Mouse (Mus musculus): ENCODE results near the gene Tgfb1. TPM values are rescaled to one million over a fixed set of nuclear protein-coding genes. Genes with fewer than 3 reads are reported as not detected.

Tgfb1 gene
- polyA plus RNA-seq, 1 experiment from 2014 or later, result 1.2 TPM

DNA sequence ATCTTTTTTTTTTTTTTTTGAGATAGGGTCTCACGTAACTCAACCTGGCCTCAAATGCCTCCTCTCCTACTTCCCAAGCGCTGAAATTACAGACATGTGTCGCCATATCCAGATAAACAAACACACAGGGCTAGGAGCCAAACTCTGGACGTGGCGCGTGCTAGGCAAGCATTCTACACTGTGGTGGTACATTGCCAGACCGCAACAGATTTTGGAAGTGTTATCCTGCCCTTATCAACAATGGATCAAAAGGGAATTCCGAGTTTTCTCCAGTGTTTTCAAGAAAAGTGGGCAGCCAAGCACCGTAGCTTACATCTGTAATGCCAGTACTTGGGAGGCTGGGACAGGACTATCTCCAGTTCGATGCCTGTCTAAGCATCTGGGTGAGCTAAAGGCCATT lies 29.0 kb upstream of the Tgfb1 start:
- no peaks in the 10 kb centered on the region for H3K9me3 ChIP-seq
- no peak for ATAC-seq
- H3K27me3 ChIP-seq, result no peaks in the 10 kb centered on the region
- H3K9ac ChIP-seq (replicated peaks), result peak overlapping the region; percentile 66
- peak overlapping the region; percentile 60 for H3K4me3 ChIP-seq (replicated peaks)
- peak overlapping the region; percentile 85 for H3K4me2 ChIP-seq (replicated peaks)
- peaks cover 35% of the 10 kb centered on the region for H3K4me1 ChIP-seq (replicated peaks)
- H3K36me3 ChIP-seq, result peaks cover 3% of the 10 kb centered on the region; the same call in 1 of the 2 replicates
- WGBS, result 42% methylated on average over 10 of the region's 10 CpGs
- H3K27ac ChIP-seq, result no peak overlapping the region

GRCm38 (mm10) chr7:25658657-25659472 lies 27.9 kb upstream of the Tgfb1 start, which contains the start of the genes Bckdha and Exosc5:
Gene Bckdha (minus strand): TSS chr7:25658981.
Gene Exosc5 (plus strand): TSS chr7:25659164.
- peak within 1 kb of the TSS; percentile 36; the same call in 1 of the 2 replicates for H3K27ac ChIP-seq
- H3K9me3 ChIP-seq, result no peaks in the 10 kb centered on the region
- H3K4me3 ChIP-seq (replicated peaks), result peak within 1 kb of the TSS; percentile 60
- peak; percentile 97 for ATAC-seq
- no peaks in the 10 kb centered on the region for H3K27me3 ChIP-seq
- H3K4me1 ChIP-seq (replicated peaks), result peaks cover 35% of the 10 kb centered on the region
- H3K4me2 ChIP-seq (replicated peaks), result peak within 1 kb of the TSS; percentile 85
- peaks cover 7% of the 10 kb centered on the region for H3K36me3 ChIP-seq
- WGBS, result under 1% methylated on average over 50 of the region's 50 CpGs
- peak within 1 kb of the TSS; percentile 67 for H3K9ac ChIP-seq (replicated peaks)

DNA sequence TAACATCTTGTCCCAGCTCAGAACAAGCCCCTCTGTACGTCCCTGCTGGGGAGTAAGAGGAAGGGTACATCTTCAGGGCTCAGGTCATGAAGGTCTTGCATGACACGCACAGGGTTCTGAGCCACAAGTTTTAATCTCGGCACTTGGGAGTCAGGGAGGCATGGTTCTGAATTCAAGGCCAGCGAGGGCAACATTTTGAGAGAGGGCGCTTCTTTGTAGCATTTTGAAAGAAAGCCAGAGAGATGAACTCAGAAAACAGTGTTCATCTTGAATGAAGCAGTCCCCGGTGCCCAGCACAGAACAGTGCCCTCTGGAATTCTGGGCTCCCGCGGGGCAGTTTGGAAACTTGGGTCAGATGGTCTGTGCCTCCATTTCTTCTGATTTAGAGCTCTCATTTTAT lies 20.4 kb upstream of the Tgfb1 start:
- no peak overlapping the region for H3K9ac ChIP-seq (replicated peaks)
- H3K4me3 ChIP-seq (replicated peaks), result no peak overlapping the region
- peaks cover 57% of the 10 kb centered on the region for H3K36me3 ChIP-seq
- no peaks in the 10 kb centered on the region for H3K9me3 ChIP-seq
- no peak overlapping the region for H3K4me2 ChIP-seq (replicated peaks)
- H3K4me1 ChIP-seq (replicated peaks), result no peaks in the 10 kb centered on the region
- H3K27me3 ChIP-seq, result no peaks in the 10 kb centered on the region
- H3K27ac ChIP-seq, result no peak overlapping the region
- 93% methylated on average over 8 of the region's 8 CpGs for WGBS
- no peak for ATAC-seq

DNA sequence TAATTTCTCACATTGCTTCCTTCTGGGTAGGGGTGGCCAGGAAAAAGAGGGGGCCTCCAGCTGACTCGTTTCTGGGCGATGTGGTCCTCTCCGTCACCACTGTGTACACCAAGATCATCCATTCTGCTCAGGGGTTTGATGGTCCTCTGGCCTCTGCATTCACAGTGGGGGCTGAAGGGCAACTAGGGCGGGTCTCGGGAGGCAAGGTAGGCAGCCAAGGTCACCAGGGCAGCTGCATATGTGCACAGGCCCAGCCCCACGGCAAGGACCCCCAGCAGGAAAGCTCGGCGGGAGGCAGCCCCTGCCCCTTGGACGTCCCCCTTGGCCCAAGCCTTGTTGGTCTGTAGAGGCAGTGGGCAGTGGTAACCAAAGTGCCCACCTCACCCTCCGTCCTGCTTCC lies 17.6 kb upstream of the Tgfb1 start:
- H3K27me3 ChIP-seq, result peaks cover 13% of the 10 kb centered on the region
- WGBS, result 89% methylated on average over 10 of the region's 10 CpGs
- no peak overlapping the region for H3K9ac ChIP-seq (replicated peaks)
- H3K27ac ChIP-seq, result no peak overlapping the region
- ATAC-seq, result no peak
- no peaks in the 10 kb centered on the region for H3K9me3 ChIP-seq
- no peak overlapping the region for H3K4me3 ChIP-seq (replicated peaks)
- peaks cover 48% of the 10 kb centered on the region for H3K36me3 ChIP-seq
- no peak overlapping the region for H3K4me2 ChIP-seq (replicated peaks)
- no peaks in the 10 kb centered on the region for H3K4me1 ChIP-seq (replicated peaks)

DNA sequence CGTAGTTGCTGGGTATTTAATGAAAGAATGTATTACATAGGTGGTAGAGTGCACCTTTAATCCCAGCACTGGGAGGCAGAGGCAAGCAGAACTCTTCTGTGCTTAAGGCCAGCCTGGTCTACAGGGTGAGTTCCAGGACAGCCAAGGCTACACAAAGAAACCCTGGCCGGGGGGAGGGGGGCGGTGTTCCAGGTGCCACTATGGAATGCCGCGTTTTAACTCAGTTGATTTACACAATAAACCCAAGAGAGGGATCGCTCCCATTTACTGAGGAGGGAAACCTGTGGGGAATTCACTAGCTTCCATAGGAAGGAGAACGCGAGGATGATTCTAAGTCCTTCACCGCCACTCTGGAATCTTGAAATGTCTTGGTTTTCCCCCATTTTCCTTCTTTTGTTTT lies 17.2 kb upstream of the Tgfb1 start:
- no peak for ATAC-seq
- Histone ChIP-seq H3K4me1 (replicated peaks) (no peaks in the 10 kb centered on the region; the same call in 1 of the 2 replicates), H3K4me3 (replicated peaks) (no peak overlapping the region), H3K36me3 (peaks cover 43% of the 10 kb centered on the region), H3K9ac (replicated peaks) (no peak overlapping the region), H3K27me3 (peaks cover 18% of the 10 kb centered on the region), H3K4me2 (replicated peaks) (no peak overlapping the region), H3K9me3 (no peaks in the 10 kb centered on the region), H3K27ac (no peak overlapping the region)
- WGBS, result 88% methylated on average over 9 of the region's 9 CpGs

GRCm38 (mm10) chr7:25670096-25670495 lies 16.7 kb upstream of the Tgfb1 start:
- 90% methylated on average over 4 of the region's 4 CpGs for WGBS
- peaks cover 4% of the 10 kb centered on the region for H3K4me1 ChIP-seq (replicated peaks)
- H3K4me2 ChIP-seq (replicated peaks), result no peak overlapping the region

GRCm38 (mm10) chr7:25671686-25672085 lies 15.1 kb upstream of the Tgfb1 start:
- WGBS, result 83% methylated on average over 2 of the region's 2 CpGs
- ATAC-seq, result no peak
- no peak overlapping the region for H3K4me3 ChIP-seq (replicated peaks)
- H3K36me3 ChIP-seq, result peaks cover 22% of the 10 kb centered on the region
- H3K27me3 ChIP-seq, result peaks cover 29% of the 10 kb centered on the region
- H3K9ac ChIP-seq (replicated peaks), result no peak overlapping the region
- H3K4me2 ChIP-seq (replicated peaks), result no peak overlapping the region
- peaks cover 6% of the 10 kb centered on the region for H3K4me1 ChIP-seq (replicated peaks)
- H3K9me3 ChIP-seq, result no peaks in the 10 kb centered on the region
- H3K27ac ChIP-seq, result no peak overlapping the region

More at GRCm38 (mm10) chr7:25670096-25670495, 16.7 kb upstream of the Tgfb1 start:
- H3K4me3 ChIP-seq (replicated peaks), result no peak overlapping the region
- H3K36me3 ChIP-seq, result peaks cover 38% of the 10 kb centered on the region
- H3K27me3 ChIP-seq, result peaks cover 22% of the 10 kb centered on the region
- no peaks in the 10 kb centered on the region for H3K9me3 ChIP-seq
- no peak overlapping the region for H3K27ac ChIP-seq
- H3K9ac ChIP-seq (replicated peaks), result no peak overlapping the region
- no peak for ATAC-seq

DNA sequence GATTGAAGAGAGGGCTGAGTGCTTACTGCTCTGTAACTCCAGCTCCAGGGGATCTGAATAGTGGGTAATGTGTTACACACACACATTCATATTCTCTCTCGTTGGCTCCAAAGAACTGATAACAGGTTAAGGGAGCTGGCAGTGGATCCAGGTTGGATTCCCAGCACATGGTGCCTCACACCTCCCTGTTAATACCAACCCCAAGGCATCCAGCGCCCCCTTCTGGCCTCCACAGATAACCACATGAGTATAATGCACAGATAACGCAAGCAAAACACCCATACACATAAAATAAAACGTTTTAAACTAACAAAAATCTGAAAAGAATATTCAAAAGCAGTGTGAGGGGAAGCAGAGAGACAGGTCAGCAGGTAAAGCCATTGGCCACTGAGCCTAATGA lies 14.4 kb upstream of the Tgfb1 start:
- H3K9ac ChIP-seq (replicated peaks), result no peak overlapping the region
- H3K9me3 ChIP-seq, result no peaks in the 10 kb centered on the region
- ATAC-seq, result no peak
- H3K4me3 ChIP-seq (replicated peaks), result no peak overlapping the region
- peaks cover 29% of the 10 kb centered on the region for H3K27me3 ChIP-seq
- H3K36me3 ChIP-seq, result peaks cover 17% of the 10 kb centered on the region
- WGBS, result 52% methylated on average over 4 of the region's 4 CpGs
- peaks cover 6% of the 10 kb centered on the region for H3K4me1 ChIP-seq (replicated peaks)
- no peak overlapping the region for H3K4me2 ChIP-seq (replicated peaks)
- no peak overlapping the region for H3K27ac ChIP-seq

- H3K27me3 ChIP-seq, result peaks cover 41% of the 10 kb centered on the region
These were observed 12.5 kb upstream of the Tgfb1 start for GRCm38 (mm10) chr7:25674297-25674696.

GRCm38 (mm10) chr7:25674719-25675300 lies 12.0 kb upstream of the Tgfb1 start, which contains the start of gene Tmem91:
Gene Tmem91 (minus strand): TSS chr7:25675166.
- Histone ChIP-seq H3K4me1 (replicated peaks) (peaks cover 6% of the 10 kb centered on the region), H3K27ac (no peak within 1 kb of the TSS), H3K27me3 (peaks cover 42% of the 10 kb centered on the region), H3K36me3 (peaks cover 4% of the 10 kb centered on the region; the same call in 1 of the 2 replicates), H3K9me3 (no peaks in the 10 kb centered on the region), H3K4me2 (replicated peaks) (peak within 1 kb of the TSS; percentile 58), H3K9ac (replicated peaks) (peak within 1 kb of the TSS; percentile 66), H3K4me3 (replicated peaks) (peak within 1 kb of the TSS; percentile 38)
- peak; percentile 70 for ATAC-seq
- WGBS, result 3% methylated on average over 29 of the region's 29 CpGs

More at GRCm38 (mm10) chr7:25674297-25674696, 12.5 kb upstream of the Tgfb1 start:
- H3K4me1 ChIP-seq (replicated peaks), result peaks cover 6% of the 10 kb centered on the region
- no peak overlapping the region for H3K27ac ChIP-seq
- no peak for ATAC-seq
- 33% methylated on average over 9 of the region's 9 CpGs for WGBS
- peak overlapping the region; percentile 38 for H3K4me3 ChIP-seq (replicated peaks)
- H3K4me2 ChIP-seq (replicated peaks), result peak overlapping the region; percentile 58
- H3K36me3 ChIP-seq, result peaks cover 4% of the 10 kb centered on the region; the same call in 1 of the 2 replicates
- H3K9ac ChIP-seq (replicated peaks), result peak overlapping the region; percentile 66
- no peaks in the 10 kb centered on the region for H3K9me3 ChIP-seq

DNA sequence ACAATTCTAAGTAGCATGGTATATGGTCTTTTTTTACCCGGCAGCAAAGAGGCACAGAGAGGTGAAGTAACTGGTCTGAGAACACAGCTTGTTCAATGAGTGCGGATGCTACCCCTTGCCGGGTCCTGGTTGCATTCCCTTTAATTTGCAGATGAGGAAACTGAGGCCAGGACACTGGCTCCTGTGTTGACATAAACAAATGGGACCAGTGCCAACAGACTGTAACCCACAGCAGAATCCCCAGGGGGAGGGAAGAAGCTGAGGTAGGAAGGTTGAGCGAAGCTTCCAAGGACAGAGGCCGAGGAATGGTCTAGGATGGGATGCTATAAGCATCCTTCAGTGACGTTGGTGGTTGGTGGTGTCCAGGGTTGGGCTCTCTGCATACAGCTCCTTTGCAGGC lies 11.4 kb upstream of the Tgfb1 start:
- Histone ChIP-seq H3K4me2 (replicated peaks) (peak overlapping the region; percentile 58), H3K9me3 (no peaks in the 10 kb centered on the region), H3K27ac (no peak overlapping the region), H3K4me1 (replicated peaks) (peaks cover 12% of the 10 kb centered on the region), H3K9ac (replicated peaks) (no peak overlapping the region), H3K4me3 (replicated peaks) (peak overlapping the region; percentile 38; the same call in 1 of the 2 replicates), H3K27me3 (peaks cover 42% of the 10 kb centered on the region), H3K36me3 (peaks cover 3% of the 10 kb centered on the region; the same call in 1 of the 2 replicates)
- ATAC-seq, result no peak
- 47% methylated on average over 6 of the region's 6 CpGs for WGBS
